Mouse (Mus musculus) frontal cortex, adult 2 months (tissue): ENCODE data around the gene Fibcd1. TPM values are rescaled to one million over a fixed set of nuclear protein-coding genes. Genes with fewer than 3 reads are reported as not detected.

Experiments
- DNase-seq, 2 experiments: peaks; one replicate each; pipeline ENCODE4 v3.0.0; 2022; ENCODE audit warnings: low spot score in 1 of 2; ENCODE audit errors: extremely low spot score in 1 of 2
- polyA plus RNA-seq: library from polyadenylated mRNA; depleted of rRNA; stranded (reverse); fragments of >200 nt; gene quantifications from 2 replicates; pipeline ENCODE4 v1.2.3, GENCODE M21; 2012; rRNA removed

The Fibcd1 gene
- polyA plus RNA-seq, 1 experiment = 9.0 TPM

- no peak for DNase-seq
Measured at GRCm38 (mm10) chr2:31776479-31776878, 69.3 kb downstream of the Fibcd1 start.

GRCm38 (mm10) chr2:31770781-31771441, 74.9 kb downstream of the Fibcd1 start:
- no peak for DNase-seq

- DNase-seq = no peak
Measured at GRCm38 (mm10) chr2:31769631-31770111, 76.1 kb downstream of the Fibcd1 start.

GRCm38 (mm10) chr2:31769115-31769514, 76.7 kb downstream of the Fibcd1 start:
- DNase-seq = no peak

DNA sequence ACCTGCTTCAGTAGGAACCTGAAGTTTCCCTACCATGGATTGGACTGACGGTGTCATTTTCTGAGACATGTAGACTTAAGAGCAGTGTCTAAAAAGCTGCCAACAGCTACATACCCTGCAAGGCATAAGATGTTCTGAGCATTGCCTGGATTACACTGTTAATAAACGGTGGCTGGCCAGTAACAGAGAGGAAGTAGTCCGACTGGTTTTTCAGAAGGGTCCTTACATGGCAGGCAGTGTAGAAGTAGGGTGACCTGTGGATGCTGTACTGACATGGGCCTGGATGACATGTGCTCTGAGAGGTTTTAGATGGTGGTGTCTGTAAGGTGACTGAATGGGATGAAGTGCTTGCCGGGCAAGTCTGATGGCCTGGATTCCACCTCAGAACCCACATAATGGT, 78.0 kb downstream of the Fibcd1 start:
- no peak for DNase-seq

GRCm38 (mm10) chr2:31767104-31767503, 78.7 kb downstream of the Fibcd1 start:
- no peak for DNase-seq

Other genes starting within 250 kb of the Fibcd1 start
- gene Prdm12, start 206.0 kb downstream of the Fibcd1 start, polyA plus RNA-seq = 0.21 and 0.46 TPM in 2 replicates
- 27.4 and 31.0 TPM in 2 replicates for gene Exosc2, start 175.3 kb downstream of the Fibcd1 start, polyA plus RNA-seq
- 35.2 and 39.5 TPM in 2 replicates for gene Abl1, start 157.6 kb downstream of the Fibcd1 start, polyA plus RNA-seq
- not detected in 2 replicates for gene Qrfp, start 35.4 kb downstream of the Fibcd1 start, polyA plus RNA-seq
- 3.3 and 4.6 TPM in 2 replicates for gene Lamc3, start 41.3 kb upstream of the Fibcd1 start, polyA plus RNA-seq
- 8.7 and 9.2 TPM in 2 replicates for gene Aif1l, start 104.1 kb upstream of the Fibcd1 start, polyA plus RNA-seq
- gene Nup214, start 128.4 kb upstream of the Fibcd1 start, polyA plus RNA-seq = 33.2 and 44.4 TPM in 2 replicates
- gene Fam78a, start 238.9 kb upstream of the Fibcd1 start, polyA plus RNA-seq = 3.2 and 3.7 TPM in 2 replicates
- gene Plpp7, start 249.5 kb upstream of the Fibcd1 start, polyA plus RNA-seq = 31.8 and 34.6 TPM in 2 replicates